Mouse (Mus musculus) cerebellum, adult 2 months (tissue): ENCODE measurements around the gene Magi3. TPM values are rescaled to one million over a fixed set of nuclear protein-coding genes. Genes with fewer than 3 reads are reported as not detected.

Source experiments
- DNase-seq, 2 experiments: peaks; one replicate each; pipeline ENCODE4 v3.0.0; 2021
- H3K27ac ChIP-seq: fragments of 200-500 bp; 2 replicates; pipeline ENCODE4 v1.5.1; 2012; ENCODE audit warnings: low read length, control low read depth, inconsistent platforms; ENCODE audit not compliant: insufficient read depth
- H3K27me3 ChIP-seq: fragments of 200-500 bp; 2 replicates; pipeline ENCODE4 v1.6.1; 2012; ENCODE audit warnings: inconsistent platforms, mild to moderate bottlenecking, low read length, moderate library complexity; ENCODE audit not compliant: control insufficient read depth, insufficient read depth
- H3K4me1 ChIP-seq: fragments of 200-500 bp; 2 replicates; pipeline ENCODE4 v1.6.1; 2011; ENCODE audit warnings: low read length; ENCODE audit not compliant: control insufficient read depth, insufficient read depth
- H3K4me3 ChIP-seq: fragments of 200-500 bp; replicated peaks from 2 replicates; pipeline ENCODE3; 2011; ENCODE audit warnings: mild to moderate bottlenecking, low read depth, low read length, control low read depth; ENCODE audit not compliant: insufficient read depth
- CTCF ChIP-seq: fragments of 200-500 bp; IDR thresholded peaks from 2 replicates; pipeline ENCODE4 v1.5.1; 2011; ENCODE audit warnings: low read depth, mild to moderate bottlenecking, control low read depth, low read length, moderate library complexity, borderline replicate concordance; ENCODE audit not compliant: insufficient read depth
- POLR2A ChIP-seq: fragments of 200-500 bp; IDR thresholded peaks from 2 replicates; pipeline ENCODE4 v1.6.1; 2011; ENCODE audit warnings: low read length, control low read depth, borderline replicate concordance; ENCODE audit not compliant: insufficient read depth
- WGBS: fragments of 180-500 bp; shearing (Covaris S2); methylation state at CpG from one replicate; pipeline ENCODE4 v1.1.7; 2018; 5-methylcytosine and 5-hydroxymethylcytosine counted together
- polyA plus RNA-seq: library from polyadenylated mRNA; depleted of rRNA; stranded (reverse); fragments of >200 nt; gene quantifications from 2 replicates; pipeline ENCODE4 v1.2.3, GENCODE M21; 2012

Magi3 gene
- polyA plus RNA-seq, 1 experiment: 11.3 TPM

DNA sequence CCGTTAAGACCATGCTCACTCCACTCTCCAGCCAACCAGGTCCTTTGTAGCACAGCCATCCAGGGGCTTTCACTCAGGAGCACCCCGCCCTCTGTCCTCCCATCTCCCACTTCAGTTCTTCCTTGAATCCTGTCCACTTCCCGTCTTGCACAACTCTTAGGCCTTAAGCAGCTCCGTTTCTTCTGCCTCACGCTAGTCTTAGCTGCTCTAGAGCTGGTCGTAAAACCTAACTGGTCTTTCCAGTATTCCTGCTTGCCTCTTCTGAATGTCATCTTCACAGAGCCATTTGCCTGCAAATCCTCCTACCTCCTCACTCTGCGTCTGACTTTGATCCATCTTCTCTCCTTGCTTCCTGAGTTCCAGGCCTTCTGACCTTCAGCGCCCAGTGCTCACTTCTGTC is 24.2 kb upstream of the Magi3 start:
- Histone ChIP-seq H3K4me3 (no peak overlapping the region), H3K27me3 (no peaks in the 10 kb centered on the region), H3K27ac (no peak overlapping the region), H3K4me1 (no peaks in the 10 kb centered on the region)
- 95% methylated on average over 8 of the region's 8 CpGs for WGBS
- TF ChIP-seq POLR2A: no peak
- no peak for TF ChIP-seq CTCF
- DNase-seq: no peak

GRCm38 (mm10) chr3:104243972-104244371 is 23.8 kb upstream of the Magi3 start:
- 88% methylated on average over 6 of the region's 6 CpGs for WGBS
- TF ChIP-seq POLR2A: no peak
- no peak for TF ChIP-seq CTCF
- H3K4me3 ChIP-seq: no peak overlapping the region
- no peak for DNase-seq
- no peak overlapping the region for H3K27ac ChIP-seq
- H3K4me1 ChIP-seq: no peaks in the 10 kb centered on the region
- H3K27me3 ChIP-seq: no peaks in the 10 kb centered on the region

DNA sequence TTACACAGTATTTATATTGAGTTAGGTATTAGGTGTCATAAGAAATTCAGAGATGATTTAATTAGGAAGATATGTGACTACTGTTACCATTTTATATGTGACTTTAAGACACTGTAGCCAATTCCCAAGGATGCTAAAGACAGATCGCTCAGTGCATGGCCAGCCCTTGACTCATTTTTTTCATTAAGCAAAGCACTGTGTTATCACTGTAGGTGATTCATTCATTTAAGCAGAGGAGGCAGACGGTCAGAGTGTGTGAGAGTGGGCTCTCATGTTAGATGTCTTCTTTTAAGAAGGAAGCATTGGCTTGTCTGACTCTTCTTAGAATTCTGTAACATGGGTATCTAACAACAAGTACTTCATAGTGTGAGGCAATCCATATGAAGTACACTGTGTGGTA is 19.6 kb upstream of the Magi3 start:
- Histone ChIP-seq H3K27ac (no peak overlapping the region), H3K27me3 (no peaks in the 10 kb centered on the region; the same call in 1 of the 2 replicates), H3K4me1 (no peaks in the 10 kb centered on the region), H3K4me3 (no peak overlapping the region)
- DNase-seq: no peak
- 94% methylated on average over 2 of the region's 2 CpGs for WGBS
- TF ChIP-seq POLR2A (no peak), CTCF (no peak)

DNA sequence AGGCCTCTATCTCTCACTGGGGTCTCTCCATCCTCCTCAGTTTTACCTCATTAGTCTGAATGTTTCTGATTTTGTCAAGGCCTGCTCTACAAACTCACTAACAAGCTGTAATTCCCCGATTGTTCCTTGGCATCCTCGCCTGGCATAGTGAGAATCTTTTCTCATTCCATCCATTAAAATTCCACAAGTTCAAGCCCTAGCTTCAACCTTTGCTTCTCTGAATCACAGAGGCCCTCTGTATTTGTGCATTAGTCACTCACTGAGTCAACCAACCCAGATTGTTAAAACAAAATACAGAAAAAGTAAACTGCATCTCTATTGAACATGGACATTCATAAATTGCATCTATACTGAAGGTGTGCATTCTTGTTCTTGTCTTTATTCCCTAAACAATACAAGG is 19.2 kb upstream of the Magi3 start:
- no peak overlapping the region for H3K4me3 ChIP-seq
- DNase-seq: no peak
- H3K27me3 ChIP-seq: no peaks in the 10 kb centered on the region; the same call in 1 of the 2 replicates
- H3K4me1 ChIP-seq: no peaks in the 10 kb centered on the region
- H3K27ac ChIP-seq: no peak overlapping the region
- TF ChIP-seq POLR2A: no peak
- TF ChIP-seq CTCF: no peak
- 93% methylated on average over 2 of the region's 2 CpGs for WGBS

DNA sequence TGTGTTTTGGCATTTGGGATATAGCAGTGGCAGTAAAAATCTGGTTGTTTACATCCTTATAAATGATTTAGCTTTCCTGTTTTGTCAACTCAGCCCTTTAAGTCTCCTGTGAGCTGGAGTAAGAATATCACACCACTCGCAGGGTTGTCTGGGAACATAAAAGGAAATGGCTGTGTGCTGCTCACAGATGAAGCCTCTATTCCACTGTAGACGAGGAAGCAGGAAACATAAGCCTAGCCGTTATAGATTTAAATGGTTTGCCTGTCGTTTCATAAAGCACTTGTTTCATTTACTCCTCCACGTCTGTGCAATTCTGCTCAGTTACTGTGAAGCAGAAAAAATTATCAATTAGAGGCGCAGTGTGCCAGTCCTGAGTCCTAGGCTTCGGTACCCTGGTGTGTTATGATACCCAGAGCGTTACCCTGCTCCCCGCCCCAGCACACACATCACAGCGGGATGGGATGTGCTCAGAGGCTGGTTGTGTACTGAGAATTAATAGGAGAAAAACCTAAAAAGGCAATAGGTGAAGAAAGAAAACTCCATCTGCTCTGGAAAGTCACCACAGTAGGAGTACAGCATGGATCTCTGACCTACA is 17.8 kb upstream of the Magi3 start:
- Histone ChIP-seq H3K4me1 (no peaks in the 10 kb centered on the region), H3K27ac (no peak overlapping the region), H3K4me3 (no peak overlapping the region), H3K27me3 (no peaks in the 10 kb centered on the region; the same call in 1 of the 2 replicates)
- WGBS: 59% methylated on average over 10 of the region's 10 CpGs
- no peak for TF ChIP-seq POLR2A
- TF ChIP-seq CTCF: no peak
- no peak for DNase-seq

DNA sequence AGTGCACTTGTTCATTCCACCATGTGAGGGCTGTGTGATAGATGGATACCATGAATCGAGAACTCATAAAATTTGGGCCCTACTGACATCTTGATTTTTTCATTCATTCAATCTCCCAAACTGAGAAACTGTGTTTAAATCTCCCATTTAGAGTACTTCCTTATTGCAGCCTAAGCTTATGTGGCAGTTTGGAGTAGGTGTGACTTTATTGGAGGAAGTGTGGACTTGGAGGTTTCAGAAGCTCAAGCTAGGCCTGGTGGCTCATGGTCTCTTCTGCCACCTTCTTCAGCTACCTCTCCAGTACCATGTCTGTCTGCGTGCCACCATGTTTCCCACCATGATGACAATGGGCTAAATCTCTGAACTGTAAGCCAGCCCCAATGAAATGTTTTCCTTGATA is 15.9 kb upstream of the Magi3 start:
- no peak for DNase-seq
- WGBS: 98% methylated on average over 2 of the region's 2 CpGs

GRCm38 (mm10) chr3:104235099-104235498 is 14.9 kb upstream of the Magi3 start:
- Histone ChIP-seq H3K4me3 (no peak overlapping the region), H3K27me3 (no peaks in the 10 kb centered on the region; the same call in 1 of the 2 replicates), H3K27ac (no peak overlapping the region), H3K4me1 (no peaks in the 10 kb centered on the region)
- WGBS: 97% methylated on average over 5 of the region's 5 CpGs
- DNase-seq: no peak
- TF ChIP-seq CTCF (no peak), POLR2A (no peak)

More for the DNA sequence above, 15.9 kb upstream of the Magi3 start:
- Histone ChIP-seq H3K27ac (no peak overlapping the region), H3K4me3 (no peak overlapping the region), H3K27me3 (no peaks in the 10 kb centered on the region; the same call in 1 of the 2 replicates), H3K4me1 (no peaks in the 10 kb centered on the region)
- TF ChIP-seq CTCF (no peak), POLR2A (no peak)

DNA sequence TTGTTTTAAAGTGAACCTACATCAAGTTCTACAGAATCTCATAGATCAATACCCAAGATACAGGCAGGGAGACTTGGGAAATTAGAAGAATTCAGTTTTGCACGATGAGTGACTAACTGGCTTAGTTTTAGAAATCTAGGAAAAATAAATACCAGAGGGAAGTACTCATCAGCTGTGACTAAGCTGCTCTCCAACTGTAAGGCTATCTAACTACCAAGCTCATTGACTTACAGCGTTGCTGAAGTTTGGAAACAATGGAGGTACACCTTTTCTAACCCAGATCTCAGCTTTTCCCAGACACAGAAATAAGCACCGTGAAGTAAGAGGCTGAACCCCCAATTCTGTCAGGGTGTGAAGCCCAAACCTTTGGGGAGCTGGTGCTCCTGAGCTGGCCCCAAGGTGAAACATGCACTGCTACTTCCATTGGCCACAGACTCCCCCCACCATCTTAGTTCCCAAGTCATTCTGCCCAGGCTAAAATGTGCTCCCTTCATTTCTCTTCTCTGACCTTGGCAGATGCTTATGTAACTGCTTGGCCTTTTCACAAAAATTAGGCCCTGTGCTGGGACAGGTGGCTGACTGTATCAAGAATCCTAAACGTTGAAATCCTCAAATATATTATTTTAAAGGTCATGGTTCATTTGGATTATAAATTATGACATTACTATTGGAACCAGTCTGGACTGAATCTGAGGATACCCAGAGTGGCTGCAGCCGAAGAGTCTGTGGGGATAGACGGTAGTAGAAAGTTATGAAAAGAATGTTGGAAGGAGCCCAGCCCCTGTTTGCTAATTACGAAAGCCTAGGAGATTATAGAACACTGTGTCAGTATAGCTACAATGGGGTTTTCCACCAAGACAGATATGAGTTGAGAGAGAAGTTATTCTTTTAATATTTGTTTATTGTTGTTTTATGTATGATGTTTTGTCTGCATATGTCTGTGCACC is 13.5 kb upstream of the Magi3 start:
- Histone ChIP-seq H3K27me3 (no peaks in the 10 kb centered on the region; the same call in 1 of the 2 replicates), H3K27ac (no peak overlapping the region), H3K4me3 (no peak overlapping the region), H3K4me1 (no peaks in the 10 kb centered on the region)
- WGBS: 64% methylated on average over 7 of the region's 7 CpGs
- DNase-seq: no peak
- TF ChIP-seq POLR2A (no peak), CTCF (no peak)
